In the genomic region with DNA sequence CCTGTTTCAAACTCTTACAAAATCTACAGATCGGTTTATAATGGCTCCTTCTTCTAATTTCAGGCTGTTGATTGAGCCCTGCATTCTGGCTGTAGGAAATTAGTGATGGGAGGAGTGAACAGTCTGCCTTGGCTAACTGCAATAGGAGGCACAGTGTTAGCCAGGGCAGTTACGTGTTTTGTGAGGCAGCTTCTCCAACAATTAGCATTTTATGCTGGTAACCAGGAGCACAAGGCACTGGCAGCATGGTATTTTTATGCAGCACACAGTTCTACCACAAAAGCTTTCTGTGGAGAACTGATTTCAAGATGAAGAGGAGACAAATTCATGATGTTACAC, we compare ENCODE assay signal across 12 mouse cellular contexts.
DNase-seq lines count a peak whose midpoint lies in the region; ATAC-seq and TF ChIP-seq lines count a peak whose summit lies in the region.
"Had no signal": no experiment of that assay in that cellular context is flagged by ENCODE, and none has a peak within 500 bp of the region (broad histone marks: within the 10 kb centered on the region; RNA-seq: fewer than 3 reads in every experiment).

No protein-coding gene starts in this region.

- no peaks in the 10 kb centered on the region for H3K27me3 ChIP-seq in forebrain, embryonic 15.5 days
- no peaks in the 10 kb centered on the region for H3K27me3 ChIP-seq in forebrain, embryonic 10.5 days (ENCODE audit: poor library complexity, severe bottlenecking)
- no peaks in the 10 kb centered on the region for H3K27me3 ChIP-seq in hindbrain, embryonic 14.5 days (ENCODE audit: control insufficient read depth, insufficient read depth, low read length)
- H3K27me3 ChIP-seq in myocyte (ENCODE audit: control insufficient read depth, insufficient read depth, insufficient read length), result no peaks in the 10 kb centered on the region
- H3K27me3 ChIP-seq in embryonic facial prominence, embryonic 10.5 days (replicated peaks; ENCODE audit: low read depth, poor library complexity, severe bottlenecking), result no peaks in the 10 kb centered on the region
- H3K27me3 ChIP-seq: limb, embryonic 13.5 days had no signal

- no peak for TF ChIP-seq CTCF in left cerebral cortex, adult 2 months (IDR thresholded peaks at IDR 0.05)

- 24% methylated on average over 2 of the region's 2 CpGs for WGBS in forebrain, embryonic 15.5 days
- 78% methylated on average over 2 of the region's 2 CpGs for WGBS in forebrain, embryonic 10.5 days
- WGBS in hindbrain, embryonic 14.5 days, result 46% methylated on average over 2 of the region's 2 CpGs
- WGBS in embryonic facial prominence, embryonic 10.5 days, result 76% methylated on average over 2 of the region's 2 CpGs

- TF ChIP-seq POLR2A in myocyte (IDR thresholded peaks at IDR 0.05; ENCODE audit: insufficient read length, low read depth), result no peak

- no peak overlapping the region for H3ac ChIP-seq in myocyte (ENCODE audit: control insufficient read depth, insufficient read length)

- ATAC-seq in forebrain, embryonic 15.5 days (replicated peaks), result peak; percentile 73
- ATAC-seq in hindbrain, embryonic 14.5 days (ENCODE audit: low FRiP score), result peak; percentile 76; the same call in 1 of the 2 replicates

- no peak overlapping the region for H3K9ac ChIP-seq in forebrain, embryonic 15.5 days (replicated peaks)
- H3K9ac ChIP-seq in hindbrain, embryonic 14.5 days, result no peak overlapping the region
- H3K9ac ChIP-seq: limb, embryonic 13.5 days had no signal

- no peak for DNase-seq in forebrain, embryonic 10.5 days (ENCODE audit: extremely low spot score, low spot score)
- no peak for DNase-seq in left cerebral cortex, adult 2 months (ENCODE audit: extremely low spot score in 1 of 2, low spot score in 2 of 2)
- DNase-seq in left cerebral cortex, postnatal 36 days (ENCODE audit: low spot score in 2 of 2), result no peak
- DNase-seq in hindbrain, embryonic 14.5 days (ENCODE audit: low spot score), result no peak
- no peak for DNase-seq in urinary bladder, postnatal 36 days (ENCODE audit: low spot score in 2 of 2)
- no peak for DNase-seq in embryonic facial prominence, embryonic 10.5 days (ENCODE audit: low spot score)
- DNase-seq: kidney, adult 9 months; lung, postnatal 4 days had no signal

- no peaks in the 10 kb centered on the region for H3K9me3 ChIP-seq in forebrain, embryonic 15.5 days
- H3K9me3 ChIP-seq in forebrain, embryonic 10.5 days, result no peaks in the 10 kb centered on the region
- H3K9me3 ChIP-seq in hindbrain, embryonic 14.5 days (ENCODE audit: control insufficient read depth, low read length), result no peaks in the 10 kb centered on the region
- H3K9me3 ChIP-seq in embryonic facial prominence, embryonic 10.5 days, result no peaks in the 10 kb centered on the region
- H3K9me3 ChIP-seq: G1E; limb, embryonic 13.5 days had no signal

- peaks cover 42% of the 10 kb centered on the region for H3K4me1 ChIP-seq in forebrain, embryonic 15.5 days
- peaks cover 15% of the 10 kb centered on the region for H3K4me1 ChIP-seq in forebrain, embryonic 10.5 days
- peaks cover 16% of the 10 kb centered on the region for H3K4me1 ChIP-seq in hindbrain, embryonic 14.5 days (replicated peaks; ENCODE audit: control insufficient read depth, insufficient read depth, low read length)
- no peaks in the 10 kb centered on the region for H3K4me1 ChIP-seq in embryonic facial prominence, embryonic 10.5 days

- peaks cover 19% of the 10 kb centered on the region for H3K79me2 ChIP-seq in myocyte (ENCODE audit: control insufficient read depth, insufficient read depth)

- intact Hi-C loops in left cerebral cortex, adult 2 months (cut with DNase I), result loop anchor here (2.0 to 5.0 kb wide), 2 partner anchors 34 to 148 kb away; no protein-coding TSS in a partner anchor
- intact Hi-C loops in left cerebral cortex, postnatal 36 days (cut with DNase I), result no loop called here

- H3K36me3 ChIP-seq in forebrain, embryonic 15.5 days, result no peaks in the 10 kb centered on the region
- H3K36me3 ChIP-seq in forebrain, embryonic 10.5 days (replicated peaks), result no peaks in the 10 kb centered on the region
- H3K36me3 ChIP-seq in hindbrain, embryonic 14.5 days (replicated peaks; ENCODE audit: control insufficient read depth, insufficient read depth), result no peaks in the 10 kb centered on the region
- no peaks in the 10 kb centered on the region for H3K36me3 ChIP-seq in myocyte (ENCODE audit: control insufficient read depth, insufficient read depth)
- H3K36me3 ChIP-seq in embryonic facial prominence, embryonic 10.5 days (replicated peaks), result no peaks in the 10 kb centered on the region
- H3K36me3 ChIP-seq: limb, embryonic 13.5 days had no signal

- H3K27ac ChIP-seq in forebrain, embryonic 15.5 days (replicated peaks), result peak overlapping the region; percentile 49
- no peak overlapping the region for H3K27ac ChIP-seq in forebrain, embryonic 10.5 days
- H3K27ac ChIP-seq in left cerebral cortex, adult 2 months, result peak overlapping the region; percentile 7
- H3K27ac ChIP-seq in hindbrain, embryonic 14.5 days, result 0 out of 2 replicates have a peak overlapping the region, but pooled peaks have one; percentile 29
- H3K27ac ChIP-seq in embryonic facial prominence, embryonic 10.5 days (replicated peaks), result no peak overlapping the region
- H3K27ac ChIP-seq: limb, embryonic 13.5 days had no signal

- no peak overlapping the region for H3K4me2 ChIP-seq in forebrain, embryonic 15.5 days (replicated peaks)
- H3K4me2 ChIP-seq in hindbrain, embryonic 14.5 days (replicated peaks), result no peak overlapping the region
- peak overlapping the region; percentile 70 for H3K4me2 ChIP-seq in myocyte (ENCODE audit: low read depth)
- H3K4me2 ChIP-seq: limb, embryonic 13.5 days had no signal

- H3K4me3 ChIP-seq in forebrain, embryonic 15.5 days, result no peak overlapping the region
- H3K4me3 ChIP-seq in forebrain, embryonic 10.5 days, result no peak overlapping the region
- no peak overlapping the region for H3K4me3 ChIP-seq in left cerebral cortex, adult 2 months
- no peak overlapping the region for H3K4me3 ChIP-seq in hindbrain, embryonic 14.5 days (replicated peaks; ENCODE audit: low read length)
- H3K4me3 ChIP-seq in myocyte, result no peak overlapping the region
- no peak overlapping the region for H3K4me3 ChIP-seq in embryonic facial prominence, embryonic 10.5 days
- H3K4me3 ChIP-seq: limb, embryonic 13.5 days had no signal

TF ChIP-seq in myocyte, 11 proteins besides CTCF, POLR2A, EP300 and RAD21:
- no peak for TF ChIP-seq SRF (IDR thresholded peaks at IDR 0.05; ENCODE audit: control insufficient read depth, insufficient read length, low read depth)
- TF ChIP-seq MYOG (IDR thresholded peaks at IDR 0.05; ENCODE audit: control insufficient read depth in 1 of 3, insufficient read depth in 1 of 3, insufficient read length in 2 of 3, low read depth in 2 of 3), result no peak
- no peak for TF ChIP-seq TCF12 (IDR thresholded peaks at IDR 0.05; ENCODE audit: insufficient read depth, poor library complexity, severe bottlenecking)
- no peak for TF ChIP-seq USF1 (IDR thresholded peaks at IDR 0.05; ENCODE audit: low read depth)
- TF ChIP-seq MAX (IDR thresholded peaks at IDR 0.05; ENCODE audit: low read depth), result no peak
- TF ChIP-seq REST (IDR thresholded peaks at IDR 0.05; ENCODE audit: insufficient read depth, insufficient read length), result no peak
- TF ChIP-seq POLR2AphosphoS2 (IDR thresholded peaks at IDR 0.05; ENCODE audit: insufficient read length, low read depth), result no peak
- no peak for TF ChIP-seq TCF3 (IDR thresholded peaks at IDR 0.05; ENCODE audit: insufficient read length, low read depth)
- no peak for TF ChIP-seq E2F4 (IDR thresholded peaks at IDR 0.05; ENCODE audit: insufficient read depth)
- no peak for TF ChIP-seq CEBPB (IDR thresholded peaks at IDR 0.05; ENCODE audit: insufficient read depth, poor library complexity, severe bottlenecking)
- TF ChIP-seq MYOD1 (IDR thresholded peaks at IDR 0.05; ENCODE audit: control insufficient read depth in 1 of 3, insufficient read length in 2 of 3, low read depth in 2 of 3), result no peak

Comparison
In these comparisons a context has a peak if more than half of its experiments do, and no peak if none do; other contexts are left out.
1. H3K27ac ChIP-seq: peak in forebrain, embryonic 15.5 days (single experiment), left cerebral cortex, adult 2 months (single experiment) and hindbrain, embryonic 14.5 days (single experiment); none in forebrain, embryonic 10.5 days (single experiment) and embryonic facial prominence, embryonic 10.5 days (single experiment).